Mouse (Mus musculus): Measurements from ENCODE around the gene Zfp92.
"Not testable (repeated sequence)": the region's sequence is repeated elsewhere in the genome, so short reads cannot be mapped to it uniquely, and the experiment has no call there.

The Zfp92 gene

DNA sequence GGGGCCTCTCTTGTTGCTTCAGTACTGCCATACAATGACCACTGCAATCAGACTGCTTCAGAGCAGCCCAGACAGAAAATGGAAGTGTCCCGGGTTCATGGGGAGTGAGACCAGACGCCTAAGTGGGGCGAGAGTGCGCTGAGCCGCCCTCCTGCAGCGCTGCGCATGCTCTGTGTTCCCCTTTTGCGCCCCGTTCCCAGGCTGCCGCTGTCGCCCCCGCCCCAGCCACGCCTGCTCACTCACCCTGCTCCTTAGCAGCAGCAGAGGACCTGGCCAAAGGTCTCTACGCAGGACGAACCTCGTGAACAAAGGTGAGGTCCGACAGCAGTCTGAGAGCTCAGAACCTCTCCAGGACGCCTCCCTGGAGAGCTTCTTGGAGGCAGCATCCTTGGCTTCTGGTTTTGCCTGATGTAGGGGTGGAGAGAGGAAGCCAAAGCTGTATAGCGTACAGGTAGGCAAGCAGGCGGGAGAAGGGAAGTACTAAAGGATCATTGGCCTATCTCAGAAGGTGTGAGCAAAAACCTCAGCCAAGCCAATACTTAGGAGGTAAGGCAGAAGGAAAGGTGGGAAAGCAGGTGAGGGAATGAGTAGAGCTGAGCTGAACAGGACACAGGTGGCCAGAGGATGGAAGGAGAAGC, at the start of gene Zfp92:
Gene Zfp92 (plus strand): TSS at position 217 of the 638 bp plus-strand sequence.
- DNase-seq = peak; percentile 24

GRCm38 (mm10) chrX:73363291-73363690, 47.6 kb upstream of the Zfp92 start:
- no peak for DNase-seq

DNA sequence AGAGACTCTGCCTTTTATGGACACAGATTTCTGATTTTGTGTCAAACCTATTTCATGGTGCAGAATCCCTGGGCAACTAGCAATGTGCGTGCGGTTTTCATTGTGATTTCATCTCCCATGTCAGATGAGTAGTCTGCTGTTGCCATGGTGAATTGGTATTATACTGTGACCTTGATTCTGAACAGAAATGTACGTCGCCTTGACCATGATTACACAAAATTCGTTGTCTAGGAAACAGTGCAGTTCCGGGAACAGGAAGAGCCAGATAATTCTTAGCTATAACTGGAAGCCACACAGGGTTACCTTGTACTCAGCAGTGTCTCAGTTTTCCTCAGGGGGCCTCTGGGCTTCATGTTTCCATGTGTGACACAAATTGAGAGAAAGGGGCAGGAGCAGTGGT, 26.5 kb upstream of the Zfp92 start:
- DNase-seq = peak; percentile 18

DNA sequence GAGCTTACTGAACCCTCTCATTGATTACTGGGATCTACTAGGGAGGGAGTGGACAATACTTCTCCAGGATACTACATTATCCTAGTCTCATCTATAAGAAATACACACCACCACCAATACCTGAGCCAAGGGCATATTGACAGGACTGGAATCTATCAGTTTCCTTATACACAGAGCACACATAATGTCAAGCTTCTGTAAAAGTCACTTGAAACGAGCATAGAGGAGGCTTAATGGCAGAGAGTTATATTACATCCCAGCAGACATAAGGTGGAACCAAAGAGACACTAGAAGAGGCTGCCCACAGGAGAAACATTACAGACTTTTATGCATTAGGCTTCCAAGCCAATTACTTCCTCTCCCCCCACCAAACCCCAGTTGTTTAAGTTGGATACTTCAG, 26.0 kb upstream of the Zfp92 start:
- no peak for DNase-seq

DNA sequence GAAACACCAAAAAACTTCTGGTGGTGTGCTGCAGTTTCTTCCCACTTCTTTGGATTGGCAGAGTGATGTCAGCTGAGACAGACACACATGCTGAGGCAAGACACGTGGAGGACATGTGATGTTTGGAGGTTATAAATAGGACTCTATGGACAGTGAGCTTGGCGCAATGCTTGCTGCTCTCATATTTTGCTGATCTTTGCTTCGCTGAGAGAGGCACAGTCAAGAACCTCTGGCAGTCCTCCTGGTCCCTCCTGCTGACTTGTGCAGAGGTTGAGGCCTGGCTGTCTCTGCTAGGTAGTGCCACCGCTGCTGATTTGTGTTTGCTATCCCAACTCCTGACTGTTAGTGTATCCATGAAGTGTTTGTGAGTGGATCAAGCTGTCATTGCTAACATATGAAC, 19.4 kb upstream of the Zfp92 start:
- no peak for DNase-seq

DNA sequence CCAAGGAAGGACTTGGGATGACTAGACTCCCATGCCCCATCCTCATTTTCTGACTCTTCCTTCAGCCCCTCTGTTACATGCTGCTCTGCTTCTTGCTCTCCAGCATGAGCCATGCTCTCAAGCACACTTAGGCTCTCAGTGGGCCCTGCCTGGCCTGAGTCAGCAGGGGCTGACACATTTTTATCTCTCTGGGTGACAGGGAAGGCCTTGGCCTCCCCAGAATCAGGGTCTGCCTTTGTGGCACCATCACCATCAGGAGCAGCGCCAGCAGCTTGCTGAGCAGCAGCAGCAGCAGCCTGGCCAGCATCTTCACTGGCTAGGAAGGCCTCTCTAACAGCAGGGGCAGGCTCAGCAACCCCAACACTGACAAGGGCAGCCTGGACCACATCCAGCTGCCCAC, 14.4 kb upstream of the Zfp92 start:
- no peak for DNase-seq

DNA sequence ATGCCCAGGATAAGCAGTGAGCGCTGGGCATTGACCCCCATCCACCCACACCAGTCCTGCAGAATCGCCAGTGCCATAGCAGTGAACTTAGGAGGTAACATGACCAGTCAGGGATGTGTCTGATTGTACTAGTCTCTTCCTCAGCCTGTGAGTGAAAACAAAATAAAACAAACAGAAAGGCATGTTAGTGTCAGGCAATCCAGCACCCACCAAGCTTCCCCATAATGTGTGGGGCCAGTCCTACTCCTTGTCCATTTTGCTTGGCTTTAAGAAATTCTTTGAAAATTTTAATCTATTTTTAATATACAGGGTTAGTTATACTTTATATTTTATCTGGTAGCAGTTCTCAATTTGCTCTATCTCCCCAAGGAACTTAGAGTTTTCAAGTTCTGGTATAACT, 12.3 kb upstream of the Zfp92 start, which contains the start of gene Gm18336:
Gene Gm18336 (minus strand): TSS at position 101 of the 400 bp plus-strand sequence.
- not testable (repeated sequence) for DNase-seq

- no peak for DNase-seq
These were observed 9.9 kb upstream of the Zfp92 start for GRCm38 (mm10) chrX:73400951-73401350.

DNA sequence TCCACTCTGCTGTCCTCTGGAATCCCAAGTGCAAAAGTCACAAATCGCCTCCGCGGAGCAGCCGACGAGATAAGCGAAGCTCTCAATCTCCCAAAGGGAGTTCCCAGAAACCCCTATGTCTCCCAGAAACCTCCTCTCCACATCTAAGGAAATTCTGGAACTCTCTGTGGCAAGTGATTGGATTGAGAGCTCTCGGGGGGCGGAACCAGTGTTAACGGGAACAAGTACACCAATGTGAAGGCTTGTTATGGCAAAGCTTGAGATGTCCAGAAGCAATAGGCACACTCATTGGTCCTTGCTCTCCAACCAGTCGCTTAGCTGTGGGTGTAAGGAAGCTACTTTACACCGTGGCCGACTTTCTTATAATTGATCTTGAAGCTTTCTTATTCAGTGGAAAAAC, 9.3 kb upstream of the Zfp92 start:
- DNase-seq = no peak

DNA sequence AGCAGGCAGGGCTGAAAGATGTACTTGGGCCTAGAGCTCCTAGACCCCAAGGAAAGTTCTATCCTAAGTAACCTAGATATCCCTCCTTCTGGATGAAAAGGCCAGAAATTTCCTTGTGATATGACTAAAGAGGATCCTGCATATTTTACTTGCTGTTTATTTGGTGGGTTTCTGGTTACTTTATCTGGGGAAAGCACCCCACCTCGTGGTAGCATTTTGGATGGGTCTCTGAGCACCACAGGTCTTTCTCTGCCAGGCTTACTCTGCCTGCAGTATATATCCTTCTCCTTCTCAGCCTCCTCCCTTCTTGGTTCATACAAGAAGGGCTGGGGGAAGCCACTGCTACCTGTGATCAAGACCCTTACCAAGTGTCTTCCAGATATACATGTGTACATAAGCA, 1.9 kb downstream of the Zfp92 start:
- no peak for DNase-seq

DNA sequence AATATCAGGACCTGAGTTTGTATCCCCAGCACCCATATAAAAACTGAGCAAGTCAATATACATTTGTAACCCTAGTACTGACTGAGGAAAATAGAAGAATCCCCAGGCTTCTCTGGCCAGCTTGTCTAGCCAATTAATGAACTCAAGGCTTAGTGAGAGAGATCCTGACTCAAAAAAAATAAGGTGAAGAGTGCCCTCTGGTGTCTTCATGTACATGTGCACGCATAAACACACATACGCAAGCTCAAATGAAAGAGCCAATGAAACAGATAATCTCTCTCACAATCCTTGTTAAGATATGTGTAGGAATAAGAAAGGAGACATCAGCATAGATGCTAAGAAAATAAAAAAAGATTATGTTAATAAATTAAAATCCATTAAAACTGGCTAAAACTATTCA, 19.1 kb downstream of the Zfp92 start:
- peak; percentile 48 for DNase-seq

GRCm38 (mm10) chrX:73432850-73433249, 22.0 kb downstream of the Zfp92 start:
- no peak for DNase-seq

DNA sequence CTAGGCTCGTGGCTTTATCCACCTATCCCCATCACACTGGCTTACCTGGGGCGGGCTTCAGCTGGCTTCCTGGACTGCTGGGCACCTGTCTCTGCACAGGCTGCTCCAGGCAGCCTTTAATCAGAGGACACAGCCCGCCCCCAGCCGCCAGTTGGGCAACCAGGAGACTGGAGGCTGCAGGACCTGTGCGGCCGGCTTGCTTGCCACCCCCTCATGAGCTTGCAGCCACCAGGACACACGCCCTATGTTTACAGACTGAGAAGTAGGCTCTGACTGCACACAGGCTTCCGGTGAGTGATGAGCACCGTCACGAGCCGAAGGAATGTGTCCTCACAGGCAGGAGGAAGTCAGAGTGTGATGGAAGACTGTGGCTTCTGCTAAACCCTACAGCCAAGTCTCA, 24.4 kb downstream of the Zfp92 start, which contains the start of gene Trex2:
Gene Trex2 (minus strand): TSS at position 93 of the 400 bp plus-strand sequence.
- no peak for DNase-seq

DNA sequence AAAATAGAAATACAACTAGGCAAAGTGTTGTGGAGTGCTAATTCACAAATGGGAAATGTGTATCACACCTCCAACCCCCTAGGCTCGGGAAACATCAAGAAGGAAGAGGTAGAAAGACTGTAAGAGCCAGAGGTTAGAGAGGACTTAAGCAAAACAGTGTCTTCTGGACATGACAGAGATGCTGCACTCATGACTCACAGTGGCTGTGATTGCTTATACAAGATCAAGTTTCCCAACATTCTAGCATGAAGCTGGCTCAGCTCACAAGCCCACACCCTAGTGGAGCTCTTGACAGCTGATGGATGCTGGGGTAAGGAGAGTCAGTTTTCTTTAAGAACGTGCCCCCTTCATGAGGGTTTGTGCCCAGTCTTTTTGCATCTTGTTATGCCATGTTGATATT, 30.5 kb downstream of the Zfp92 start:
- no peak for DNase-seq

DNA sequence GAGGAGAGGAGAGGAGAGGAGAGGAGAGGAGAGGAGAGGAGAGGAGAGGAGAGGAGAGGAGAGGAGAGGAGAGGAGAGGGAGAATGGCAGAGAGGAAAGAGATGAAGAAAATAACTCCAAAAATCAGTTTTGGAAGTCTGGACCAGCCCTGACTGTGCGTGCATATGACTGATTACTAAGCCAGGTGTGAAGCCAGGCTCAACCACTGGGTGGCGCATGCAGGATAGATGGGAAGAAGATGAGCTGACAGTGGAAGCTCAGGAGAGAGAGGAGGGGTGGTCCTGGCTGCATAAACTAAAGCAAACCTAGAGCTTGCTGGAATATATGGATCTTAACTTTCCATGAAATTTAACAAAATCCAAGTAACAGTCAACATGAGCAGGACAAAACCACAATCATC, 41.1 kb downstream of the Zfp92 start:
- peak; percentile 66 for DNase-seq

DNA sequence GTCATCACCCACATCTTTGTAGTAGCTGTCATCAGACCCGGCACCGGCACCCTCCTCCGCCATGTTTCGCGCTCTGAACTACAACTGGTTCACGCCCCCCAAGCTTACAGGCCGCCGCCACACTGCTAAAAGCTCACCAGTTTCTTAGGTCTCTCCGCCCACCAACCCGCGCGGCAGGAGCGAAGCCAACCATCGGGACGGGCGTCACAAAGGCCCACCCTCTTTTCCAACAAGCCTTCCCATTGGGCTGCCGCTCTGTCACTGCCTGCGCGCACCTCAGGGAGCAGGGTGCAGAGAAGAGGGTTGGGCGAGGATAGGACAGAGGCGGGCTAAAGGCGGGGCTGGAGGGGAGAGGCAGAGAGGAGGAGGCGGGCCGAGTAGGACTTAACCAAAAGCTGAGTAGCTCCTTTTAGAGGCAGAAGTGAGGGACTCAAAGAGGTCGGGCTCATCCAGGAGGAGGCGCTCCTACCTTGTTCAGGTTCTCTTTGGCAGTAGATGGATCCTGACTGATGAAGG, 48.0 kb downstream of the Zfp92 start, which contains the start of gene Haus7:
Gene Haus7 (minus strand): TSS at position 168 of the 516 bp plus-strand sequence.
- DNase-seq = peak; percentile 96

DNA sequence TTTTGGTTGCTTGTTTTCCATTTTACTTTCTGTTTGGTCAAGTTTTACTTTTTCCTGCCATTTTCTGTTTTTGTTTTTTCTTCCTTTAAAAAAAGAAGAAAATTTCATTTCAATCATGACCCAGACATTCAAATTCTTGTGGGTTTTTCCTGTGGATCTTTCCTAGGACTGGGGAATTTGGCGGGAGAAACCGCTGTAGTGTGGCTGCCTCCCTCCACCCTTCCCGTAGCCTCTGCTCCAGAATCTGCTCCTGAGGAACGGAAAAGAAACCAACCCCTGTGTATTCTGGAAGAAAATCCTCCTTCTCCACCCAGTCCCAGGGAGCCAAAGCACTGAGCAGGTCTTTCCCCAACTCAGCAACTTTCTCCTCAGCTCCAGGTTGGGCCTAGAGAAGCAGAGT, 49.9 kb downstream of the Zfp92 start:
- no peak for DNase-seq

DNA sequence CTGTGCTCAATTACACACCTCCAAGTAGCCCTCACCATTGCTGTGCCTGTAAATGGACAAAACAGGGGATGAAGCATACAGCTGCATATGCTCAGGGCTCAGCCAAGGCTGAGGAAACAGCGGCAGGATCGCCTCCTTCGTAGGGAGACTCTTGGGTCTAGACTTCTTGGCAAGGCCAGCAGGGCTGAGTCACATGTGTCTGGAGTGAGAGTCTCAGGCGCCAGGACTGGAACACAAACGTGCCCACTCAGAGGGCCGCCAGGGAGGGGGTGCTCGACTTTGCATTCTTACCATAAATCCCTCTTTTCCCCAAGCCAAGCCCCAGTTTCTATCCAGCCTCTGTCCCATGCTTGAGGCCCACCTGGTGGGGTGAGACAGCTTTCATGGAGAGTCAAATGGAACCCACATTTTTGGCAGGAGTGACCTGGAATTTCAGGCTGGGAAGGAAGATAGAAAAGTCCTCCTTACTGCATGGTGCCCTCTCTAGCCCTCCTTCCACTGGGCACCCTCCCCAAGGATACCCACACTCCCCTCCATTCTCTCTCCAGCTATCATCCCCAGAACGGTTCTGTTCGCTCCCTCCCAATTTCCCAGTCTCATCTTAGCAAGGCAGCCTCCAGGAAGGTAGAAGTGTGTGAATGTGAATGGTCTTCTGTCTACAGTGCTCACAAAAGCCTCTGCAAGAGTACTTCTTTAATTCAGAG, 54.7 kb downstream of the Zfp92 start:
- no peak for DNase-seq

DNA sequence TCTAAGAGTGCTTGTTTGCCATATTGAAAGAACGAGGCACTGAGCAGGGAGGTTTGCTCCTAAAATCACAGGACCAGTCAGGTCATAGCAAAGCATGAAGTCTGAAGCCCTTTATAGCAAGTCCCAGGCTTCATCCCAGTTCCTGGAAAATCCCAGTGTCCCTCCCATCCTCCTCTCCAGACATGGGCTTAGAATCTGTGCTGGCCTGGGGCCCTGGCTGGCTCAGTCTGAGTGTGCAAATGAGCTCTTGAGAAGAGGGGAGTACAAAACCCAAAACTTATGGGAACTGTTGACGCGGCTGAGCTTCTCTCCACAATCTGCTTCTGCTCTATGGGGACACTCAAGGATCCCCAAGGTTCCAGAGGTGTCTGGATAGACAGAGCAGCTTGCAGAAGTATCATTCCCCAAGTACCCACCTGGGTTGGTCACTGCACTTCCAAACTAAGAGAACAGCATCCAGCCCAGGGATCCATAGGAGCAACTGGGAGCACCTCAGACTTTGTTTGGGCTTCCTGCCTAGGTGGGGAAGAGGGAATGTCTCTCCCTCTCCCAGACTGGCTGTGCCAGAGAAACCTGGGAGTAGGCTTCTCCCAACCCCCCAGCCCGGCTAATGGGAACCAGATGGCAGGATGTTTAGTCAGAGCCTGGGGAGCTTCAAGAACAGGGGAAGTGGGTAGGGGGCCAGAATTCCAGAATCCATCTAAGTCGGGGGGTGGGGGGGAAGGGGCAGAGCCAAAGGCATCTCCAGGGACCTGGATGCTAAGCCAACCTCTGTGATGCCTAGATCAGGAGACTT, 56.7 kb downstream of the Zfp92 start:
- no peak for DNase-seq

DNA sequence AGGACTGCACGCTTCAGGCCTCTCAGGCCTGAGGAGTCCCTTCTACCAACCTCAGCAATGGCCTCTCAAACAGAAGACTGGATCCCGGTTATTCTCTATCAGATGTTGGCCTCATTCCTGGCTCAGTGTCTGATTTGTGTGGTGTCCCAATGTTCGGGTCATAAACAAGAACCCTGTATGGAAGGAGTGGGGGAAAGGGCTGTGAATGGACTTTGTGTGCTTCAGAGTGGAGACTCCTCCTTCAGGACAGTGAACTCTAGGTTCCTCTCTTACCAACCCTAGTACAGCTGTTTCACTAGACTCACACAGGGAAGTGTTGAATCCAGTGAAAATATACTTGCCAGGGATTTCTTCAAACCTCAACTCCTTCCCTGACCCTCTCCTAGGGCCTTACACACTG, 57.4 kb downstream of the Zfp92 start:
- no peak for DNase-seq

DNA sequence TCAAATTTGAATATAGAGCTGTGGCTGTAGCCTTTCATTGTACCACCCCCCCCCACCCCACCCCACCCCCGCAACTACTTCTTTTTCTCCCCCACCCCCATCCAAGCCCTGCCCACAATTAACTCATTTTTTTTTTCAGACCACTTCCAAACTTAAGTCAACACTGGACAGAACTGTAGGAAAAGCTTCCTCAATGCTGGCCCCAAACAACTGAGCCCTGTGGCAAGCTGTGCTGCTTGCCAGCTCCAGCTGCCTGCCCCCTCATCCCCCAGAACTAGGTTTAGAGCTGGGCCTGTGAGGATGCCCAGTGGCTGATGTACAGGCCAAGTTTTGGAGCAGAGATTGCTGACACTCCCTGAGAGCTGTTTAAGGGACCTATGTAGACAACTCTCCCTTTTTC, 57.9 kb downstream of the Zfp92 start:
- no peak for DNase-seq

GRCm38 (mm10) chrX:73471764-73472163, 60.9 kb downstream of the Zfp92 start:
- no peak for DNase-seq

Data from retina, postnatal 1 day (tissue).